Mouse (Mus musculus): Measurements from ENCODE around the gene Ankrd33. TPM values are rescaled to one million over a fixed set of nuclear protein-coding genes. Genes with fewer than 3 reads are reported as not detected.

The Ankrd33 gene
- total and polyA plus RNA-seq, 3 experiments: not detected

- no peak overlapping the region for H3K27ac ChIP-seq (ENCODE audit: control insufficient read depth, low read depth, low read length)
- DNase-seq (ENCODE audit: low read depth, low spot score): no peak
- H3K9ac ChIP-seq (ENCODE audit: control insufficient read depth, low read depth, low read length, poor library complexity, severe bottlenecking): no peak overlapping the region
- no peaks in the 10 kb centered on the region for H3K4me1 ChIP-seq (ENCODE audit: control insufficient read depth in 1 of 2, insufficient read depth in 2 of 2, low read length in 2 of 2)
- TF ChIP-seq SMC3 (IDR thresholded peaks at IDR 0.05; ENCODE audit: low read depth, low read length) (no peak), MYB (IDR thresholded peaks at IDR 0.05; ENCODE audit: low read depth, low read length) (no peak), ZMIZ1 (IDR thresholded peaks at IDR 0.05; ENCODE audit: low read depth, low read length) (no peak)
- no peaks in the 10 kb centered on the region for H3K36me3 ChIP-seq (ENCODE audit: control insufficient read depth in 1 of 2, insufficient read depth in 2 of 2, low read length in 2 of 2)
- no peaks in the 10 kb centered on the region for H3K79me2 ChIP-seq (ENCODE audit: control insufficient read depth, insufficient read depth, low read length, poor library complexity)
- peaks cover 0 to 6% of the 10 kb centered on the region in 2 experiments; a peak in 3 of 4 replicates for H3K27me3 ChIP-seq (ENCODE audit: control insufficient read depth in 1 of 2, insufficient read depth in 2 of 2, low read length in 2 of 2)
- no peak overlapping the region for H3K4me3 ChIP-seq (ENCODE audit: control insufficient read depth in 1 of 2, insufficient read depth in 1 of 2, low read depth in 2 of 2, low read length in 2 of 2)
- H3K9me3 ChIP-seq (replicated peaks; ENCODE audit: insufficient read depth, low read length): no peaks in the 10 kb centered on the region
These were observed 24.0 kb upstream of the Ankrd33 start for GRCm38 (mm10) chr15:101091551-101091950.

- Histone ChIP-seq H3K9me3 (replicated peaks; ENCODE audit: insufficient read depth, low read length) (no peaks in the 10 kb centered on the region), H3K27ac (ENCODE audit: control insufficient read depth, low read depth, low read length) (no peak overlapping the region)
These were observed 23.3 kb upstream of the Ankrd33 start for GRCm38 (mm10) chr15:101092121-101092828.

GRCm38 (mm10) chr15:101092829-101093648 lies 22.5 kb upstream of the Ankrd33 start:
- Histone ChIP-seq H3K79me2 (ENCODE audit: control insufficient read depth, insufficient read depth, low read length, poor library complexity) (no peaks in the 10 kb centered on the region), H3K27ac (ENCODE audit: control insufficient read depth, low read depth, low read length) (no peak overlapping the region), H3K36me3 (ENCODE audit: control insufficient read depth in 1 of 2, insufficient read depth in 2 of 2, low read length in 2 of 2) (no peaks in the 10 kb centered on the region), H3K4me3 (ENCODE audit: control insufficient read depth in 1 of 2, insufficient read depth in 1 of 2, low read depth in 2 of 2, low read length in 2 of 2) (no peak overlapping the region), H3K27me3 (ENCODE audit: control insufficient read depth in 1 of 2, insufficient read depth in 2 of 2, low read length in 2 of 2) (peaks cover 0 to 6% of the 10 kb centered on the region in 2 experiments; a peak in 2 of 4 replicates), H3K9ac (ENCODE audit: control insufficient read depth, low read depth, low read length, poor library complexity, severe bottlenecking) (no peak overlapping the region), H3K9me3 (replicated peaks; ENCODE audit: insufficient read depth, low read length) (no peaks in the 10 kb centered on the region), H3K4me1 (ENCODE audit: control insufficient read depth in 1 of 2, insufficient read depth in 2 of 2, low read length in 2 of 2) (no peaks in the 10 kb centered on the region)
- DNase-seq (ENCODE audit: low read depth, low spot score): no peak
- no peak for TF ChIP-seq MEF2A (IDR thresholded peaks at IDR 0.05; ENCODE audit: extremely low read depth, insufficient replicate concordance, low read depth, low read length, poor library complexity, severe bottlenecking)
- TF ChIP-seq MAFK (IDR thresholded peaks at IDR 0.05; ENCODE audit: borderline replicate concordance, low read depth, low read length): no peak
- TF ChIP-seq CTCF (IDR thresholded peaks at IDR 0.05 in 2 of 3, conservative IDR thresholded peaks at IDR 0.05 in 1 of 3; ENCODE audit: control insufficient read depth in 1 of 3, insufficient read depth in 1 of 3, low read depth in 2 of 3, low read length in 3 of 3, poor library complexity in 1 of 3, severe bottlenecking in 1 of 3): no peak
- TF ChIP-seq USF2 (IDR thresholded peaks at IDR 0.05; ENCODE audit: borderline replicate concordance in 1 of 2, insufficient read depth in 1 of 2, low read depth in 1 of 2, low read length in 2 of 2): no peak
- no peak for TF ChIP-seq TAL1 (IDR thresholded peaks at IDR 0.05; ENCODE audit: low read length)
- TF ChIP-seq RCOR1 (IDR thresholded peaks at IDR 0.05; ENCODE audit: low read depth, low read length): no peak
- no peak for TF ChIP-seq POLR2AphosphoS2 (IDR thresholded peaks at IDR 0.05; ENCODE audit: low read length)
- TF ChIP-seq ZNF384 (IDR thresholded peaks at IDR 0.05; ENCODE audit: low read depth, low read length): no peak

More at GRCm38 (mm10) chr15:101092121-101092828, 23.3 kb upstream of the Ankrd33 start:
- Histone ChIP-seq H3K36me3 (ENCODE audit: control insufficient read depth in 1 of 2, insufficient read depth in 2 of 2, low read length in 2 of 2) (no peaks in the 10 kb centered on the region), H3K4me1 (ENCODE audit: control insufficient read depth in 1 of 2, insufficient read depth in 2 of 2, low read length in 2 of 2) (no peaks in the 10 kb centered on the region), H3K4me3 (ENCODE audit: control insufficient read depth in 1 of 2, insufficient read depth in 1 of 2, low read depth in 2 of 2, low read length in 2 of 2) (no peak overlapping the region), H3K27me3 (ENCODE audit: control insufficient read depth in 1 of 2, insufficient read depth in 2 of 2, low read length in 2 of 2) (peaks cover 0 to 6% of the 10 kb centered on the region in 2 experiments; a peak in 2 of 4 replicates), H3K79me2 (ENCODE audit: control insufficient read depth, insufficient read depth, low read length, poor library complexity) (no peaks in the 10 kb centered on the region), H3K9ac (ENCODE audit: control insufficient read depth, low read depth, low read length, poor library complexity, severe bottlenecking) (no peak overlapping the region)
- DNase-seq (ENCODE audit: low read depth, low spot score): no peak
- TF ChIP-seq BHLHE40 (IDR thresholded peaks at IDR 0.05; ENCODE audit: borderline replicate concordance, low read depth, low read length): no peak
- TF ChIP-seq USF2 (IDR thresholded peaks at IDR 0.05; ENCODE audit: borderline replicate concordance in 1 of 2, insufficient read depth in 1 of 2, low read depth in 1 of 2, low read length in 2 of 2): no peak
- no peak for TF ChIP-seq UBTF (IDR thresholded peaks at IDR 0.05; ENCODE audit: borderline replicate concordance, insufficient read depth, low read depth, low read length)
- TF ChIP-seq POLR2A (IDR thresholded peaks at IDR 0.05; ENCODE audit: control insufficient read depth in 1 of 2, insufficient read depth in 1 of 2, low read depth in 1 of 2, low read length in 2 of 2, poor library complexity in 1 of 2): no peak
- TF ChIP-seq SIN3A (IDR thresholded peaks at IDR 0.05; ENCODE audit: low read length): no peak
- no peak for TF ChIP-seq MYC (IDR thresholded peaks at IDR 0.05; ENCODE audit: low read depth, low read length)
- TF ChIP-seq MEF2A (IDR thresholded peaks at IDR 0.05; ENCODE audit: extremely low read depth, insufficient replicate concordance, low read depth, low read length, poor library complexity, severe bottlenecking): no peak
- TF ChIP-seq TCF12 (IDR thresholded peaks at IDR 0.05; ENCODE audit: low read depth, low read length): no peak
- no peak for TF ChIP-seq ZKSCAN1 (IDR thresholded peaks at IDR 0.05; ENCODE audit: low read depth, low read length)
- TF ChIP-seq ZC3H11A (IDR thresholded peaks at IDR 0.05; ENCODE audit: low read depth, low read length): no peak
- TF ChIP-seq USF1 (IDR thresholded peaks at IDR 0.05; ENCODE audit: low read depth, low read length): no peak
- no peak for TF ChIP-seq EP300 (IDR thresholded peaks at IDR 0.05; ENCODE audit: low read depth in 1 of 2, low read length in 2 of 2)
- no peak for TF ChIP-seq POLR2AphosphoS2 (IDR thresholded peaks at IDR 0.05; ENCODE audit: low read length)
- TF ChIP-seq SMC3 (IDR thresholded peaks at IDR 0.05; ENCODE audit: low read depth, low read length): no peak
- no peak for TF ChIP-seq NRF1 (IDR thresholded peaks at IDR 0.05; ENCODE audit: insufficient read depth, low read depth, low read length, poor library complexity, severe bottlenecking)
- TF ChIP-seq TBP (IDR thresholded peaks at IDR 0.05; ENCODE audit: low read depth, low read length): no peak
- no peak for TF ChIP-seq E2F4 (IDR thresholded peaks at IDR 0.05; ENCODE audit: borderline replicate concordance, low read depth, low read length)
- TF ChIP-seq CHD1 (IDR thresholded peaks at IDR 0.05; ENCODE audit: low read depth, low read length): no peak
- no peak for TF ChIP-seq CHD2 (IDR thresholded peaks at IDR 0.05; ENCODE audit: low read length)
